Mouse (Mus musculus): ENCODE data around the gene 2310061I04Rik. TPM values are rescaled to one million over a fixed set of nuclear protein-coding genes. Genes with fewer than 3 reads are reported as not detected.
A peak's percentile ranks its signal among the peaks of the same experiment; 100 is the strongest.

2310061I04Rik gene
- total RNA-seq, 4 experiments from 2014 or later = 33.1 to 46.5 (median 40.3) TPM

GRCm38 (mm10) chr17:35915538-35916296 is 18.5 kb upstream of the 2310061I04Rik start:
- no peak for DNase-seq

- DNase-seq = no peak
These were observed 17.7 kb upstream of the 2310061I04Rik start for GRCm38 (mm10) chr17:35914975-35915374.

GRCm38 (mm10) chr17:35909919-35910369 is 12.7 kb upstream of the 2310061I04Rik start, which contains the start of gene Atat1:
Atat1 (minus strand) TSS chr17:35910075.
- peak; percentile 93 for DNase-seq

GRCm38 (mm10) chr17:35909186-35909918 is 12.1 kb upstream of the 2310061I04Rik start:
- DNase-seq = no peak

- no peak for DNase-seq
These were observed 10.4 kb upstream of the 2310061I04Rik start for GRCm38 (mm10) chr17:35907609-35908008.

- DNase-seq = no peak
These were observed 8.4 kb upstream of the 2310061I04Rik start for GRCm38 (mm10) chr17:35905587-35905986.

GRCm38 (mm10) chr17:35903992-35904355 is 6.7 kb upstream of the 2310061I04Rik start:
- no peak for DNase-seq

- no peak for DNase-seq
These were observed 6.2 kb upstream of the 2310061I04Rik start for GRCm38 (mm10) chr17:35903343-35903991.

GRCm38 (mm10) chr17:35900636-35901035 is 3.4 kb upstream of the 2310061I04Rik start:
- no peak for DNase-seq

- no peak for DNase-seq
These were observed 678 bp upstream of the 2310061I04Rik start for GRCm38 (mm10) chr17:35897644-35898573.

- no peak for DNase-seq
These were observed 9.5 kb downstream of the 2310061I04Rik start for GRCm38 (mm10) chr17:35887725-35888124.

- no peak for DNase-seq
These were observed 13.5 kb downstream of the 2310061I04Rik start for GRCm38 (mm10) chr17:35883777-35884176.

- DNase-seq = no peak
These were observed 14.3 kb downstream of the 2310061I04Rik start for GRCm38 (mm10) chr17:35882924-35883323.

- DNase-seq = peak; percentile 92
These were observed 17.8 kb downstream of the 2310061I04Rik start, which contains the start of gene Dhx16 for GRCm38 (mm10) chr17:35879245-35880057. Dhx16 (plus strand) TSS chr17:35879819.

- no peak for DNase-seq
These were observed 22.5 kb downstream of the 2310061I04Rik start for GRCm38 (mm10) chr17:35874721-35875120.

GRCm38 (mm10) chr17:35873774-35874519 is 23.3 kb downstream of the 2310061I04Rik start:
- DNase-seq = peak; percentile 77

- DNase-seq = no peak
These were observed 26.1 kb downstream of the 2310061I04Rik start for GRCm38 (mm10) chr17:35870884-35871696.

GRCm38 (mm10) chr17:35870151-35870883 is 26.9 kb downstream of the 2310061I04Rik start:
- DNase-seq = peak; percentile 76

Data from adrenal gland, adult 8-10 months (tissue).